Mouse (Mus musculus) bone marrow, adult 2 months (tissue): ENCODE measurements at regions not wholly inside any gene's neighbourhood (a gene's known extent, or its start where the extent isn't known, plus 50 kb on each side); places are given as distances from the start of the nearest gene placed in this dataset.

ENCODE experiments used
- CTCF ChIP-seq: fragments of 200-500 bp; IDR thresholded peaks from 2 replicates; pipeline ENCODE4 v1.5.1; 2011; ENCODE audit warnings: low read length, control low read depth; ENCODE audit not compliant: control insufficient read depth, insufficient read depth
- POLR2A ChIP-seq: fragments of 200-500 bp; IDR thresholded peaks from 2 replicates; pipeline ENCODE4 v1.6.1; 2011; ENCODE audit warnings: low read depth, mild to moderate bottlenecking, control low read depth, low read length, borderline replicate concordance; ENCODE audit not compliant: control insufficient read depth

DNA sequence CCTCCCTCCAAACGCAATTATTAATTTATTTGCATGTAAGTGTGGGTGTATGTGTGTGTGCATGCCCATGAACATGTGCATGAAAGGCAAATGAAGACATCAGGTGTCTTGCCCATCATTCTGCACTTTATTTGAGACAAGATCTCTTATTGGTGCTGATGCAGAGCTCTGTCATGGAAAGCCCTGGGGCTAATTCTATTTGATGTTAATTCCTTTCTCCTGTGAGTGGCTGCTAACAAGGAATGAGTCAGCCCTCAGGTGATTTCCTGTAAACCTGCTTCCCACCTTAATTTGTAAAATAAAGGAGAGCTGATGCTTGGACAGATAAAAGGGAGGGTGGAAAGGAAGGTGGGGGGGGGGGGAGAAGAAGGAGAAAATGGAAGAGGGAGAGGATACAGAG lies 138.5 kb upstream of the Mindy3 start:
- TF ChIP-seq POLR2A (no peak), CTCF (no peak)
